Mouse (Mus musculus) liver, adult 2 months (tissue): ENCODE results near the gene Bod1l. TPM values are rescaled to one million over a fixed set of nuclear protein-coding genes. Genes with fewer than 3 reads are reported as not detected.

Experiments used
- DNase-seq: peaks from one replicate; pipeline ENCODE4 v3.0.0-alpha.2; 2011; ENCODE audit warnings: low read depth, low spot score; ENCODE audit errors: extremely low read depth
- H3K27ac ChIP-seq: fragments of 200-500 bp; replicated peaks from 2 replicates; pipeline ENCODE4 v1.5.1; 2012; ENCODE audit warnings: low read depth, mild to moderate bottlenecking, control low read depth, inconsistent platforms, low read length; ENCODE audit not compliant: insufficient read depth
- H3K27me3 ChIP-seq: fragments of 200-500 bp; 2 replicates; pipeline ENCODE4 v1.6.1; 2012; ENCODE audit warnings: mild to moderate bottlenecking, moderate library complexity, low read length, inconsistent platforms; ENCODE audit not compliant: control insufficient read depth, insufficient read depth
- H3K36me3 ChIP-seq: fragments of 200-500 bp; 2 replicates; pipeline ENCODE4 v1.6.1; 2012; ENCODE audit warnings: low read length, inconsistent platforms; ENCODE audit not compliant: control insufficient read depth, insufficient read depth
- H3K4me1 ChIP-seq: fragments of 200-500 bp; 2 replicates; pipeline ENCODE4 v1.6.1; 2011; ENCODE audit warnings: low read length; ENCODE audit not compliant: control insufficient read depth, insufficient read depth
- H3K4me3 ChIP-seq: fragments of 200-500 bp; 2 replicates; pipeline ENCODE4 v1.5.1; 2011; ENCODE audit warnings: low read depth, mild to moderate bottlenecking, control low read depth, low read length, moderate library complexity; ENCODE audit not compliant: insufficient read depth
- H3K79me2 ChIP-seq: fragments of 200-500 bp; 2 replicates; pipeline ENCODE4 v1.6.1; 2012; ENCODE audit warnings: inconsistent platforms, mild to moderate bottlenecking, low read length, moderate library complexity; ENCODE audit not compliant: control insufficient read depth, insufficient read depth
- H3K9ac ChIP-seq: fragments of 200-500 bp; 2 replicates; pipeline ENCODE4 v1.6.1; 2012; ENCODE audit warnings: low read depth, mild to moderate bottlenecking, control low read depth, inconsistent platforms, low read length
- CTCF ChIP-seq: fragments of 200-500 bp; IDR thresholded peaks from 2 replicates; pipeline ENCODE4 v1.5.1; 2011; ENCODE audit warnings: low read depth, low read length, control low read depth
- POLR2A ChIP-seq: fragments of 200-500 bp; IDR thresholded peaks from 2 replicates; pipeline ENCODE4 v1.6.1; 2011; ENCODE audit warnings: low read length, control low read depth; ENCODE audit not compliant: insufficient read depth; ENCODE audit errors: extremely low read depth
- WGBS: fragments of 180-500 bp; shearing (Covaris S2); methylation state at CpG from one replicate; pipeline ENCODE4 v1.1.7; 2018; 5-methylcytosine and 5-hydroxymethylcytosine counted together
- polyA plus RNA-seq: library from polyadenylated mRNA; depleted of rRNA; stranded (reverse); fragments of >200 nt; gene quantifications from 2 replicates; pipeline ENCODE4 v1.2.3, GENCODE M21; 2012
- total RNA-seq: library from RNA; depleted of rRNA; stranded (reverse); fragments of >200 nt; gene quantifications from 2 replicates; pipeline ENCODE4 v1.2.3, GENCODE M21; 2014

The Bod1l gene
- total and polyA plus RNA-seq, 2 experiments: 1.5 to 9.3 TPM

- WGBS: 1% methylated on average over 56 of the region's 56 CpGs
- H3K27ac ChIP-seq: no peak overlapping the region
- no peak overlapping the region for H3K4me3 ChIP-seq
- H3K4me1 ChIP-seq: peaks cover under 1% of the 10 kb centered on the region; the same call in 1 of the 2 replicates
- TF ChIP-seq POLR2A (no peak), CTCF (no peak)
- peaks cover 28% of the 10 kb centered on the region for H3K27me3 ChIP-seq
- no peak overlapping the region for H3K9ac ChIP-seq
- DNase-seq: no peak
- no peaks in the 10 kb centered on the region for H3K79me2 ChIP-seq
- no peaks in the 10 kb centered on the region for H3K36me3 ChIP-seq
These were observed 82.5 kb downstream of the Bod1l start for GRCm38 (mm10) chr5:41761509-41762140.

GRCm38 (mm10) chr5:41760831-41761508 is 83.1 kb downstream of the Bod1l start:
- no peaks in the 10 kb centered on the region for H3K4me1 ChIP-seq
- DNase-seq: no peak
- TF ChIP-seq CTCF (no peak), POLR2A (no peak)
- WGBS: 8% methylated on average over 22 of the region's 22 CpGs
- peaks cover 25% of the 10 kb centered on the region for H3K27me3 ChIP-seq
- no peaks in the 10 kb centered on the region for H3K36me3 ChIP-seq
- H3K4me3 ChIP-seq: no peak overlapping the region
- no peaks in the 10 kb centered on the region for H3K79me2 ChIP-seq
- no peak overlapping the region for H3K9ac ChIP-seq
- H3K27ac ChIP-seq: no peak overlapping the region

GRCm38 (mm10) chr5:41760071-41760470 is 84.0 kb downstream of the Bod1l start:
- Histone ChIP-seq H3K9ac (no peak overlapping the region), H3K4me3 (no peak overlapping the region), H3K79me2 (no peaks in the 10 kb centered on the region), H3K4me1 (no peaks in the 10 kb centered on the region), H3K36me3 (no peaks in the 10 kb centered on the region), H3K27me3 (peaks cover 25% of the 10 kb centered on the region), H3K27ac (no peak overlapping the region)
- 10% methylated on average over 8 of the region's 8 CpGs for WGBS
- DNase-seq: no peak
- TF ChIP-seq POLR2A: no peak
- TF ChIP-seq CTCF: no peak

- no peak overlapping the region for H3K9ac ChIP-seq
- no peaks in the 10 kb centered on the region for H3K36me3 ChIP-seq
- no peak overlapping the region for H3K27ac ChIP-seq
- no peaks in the 10 kb centered on the region for H3K4me1 ChIP-seq
- H3K4me3 ChIP-seq: no peak overlapping the region
- TF ChIP-seq POLR2A (no peak), CTCF (no peak)
- DNase-seq: no peak
- WGBS: 12% methylated on average over 19 of the region's 19 CpGs
- no peaks in the 10 kb centered on the region for H3K79me2 ChIP-seq
- H3K27me3 ChIP-seq: peaks cover 19% of the 10 kb centered on the region
These were observed 85.2 kb downstream of the Bod1l start for GRCm38 (mm10) chr5:41758671-41759639.

GRCm38 (mm10) chr5:41757338-41757737 is 86.8 kb downstream of the Bod1l start:
- no peak overlapping the region for H3K9ac ChIP-seq
- H3K27me3 ChIP-seq: peaks cover 12% of the 10 kb centered on the region
- no peaks in the 10 kb centered on the region for H3K4me1 ChIP-seq
- no peak overlapping the region for H3K27ac ChIP-seq
- H3K79me2 ChIP-seq: no peaks in the 10 kb centered on the region
- no peak overlapping the region for H3K4me3 ChIP-seq
- H3K36me3 ChIP-seq: no peaks in the 10 kb centered on the region
- no peak for DNase-seq
- 10% methylated on average over 5 of the region's 5 CpGs for WGBS
- TF ChIP-seq POLR2A (no peak), CTCF (no peak)
